Mouse (Mus musculus) gastrocnemius, adult 2 months (tissue): ENCODE results near the gene Fis1. TPM values are rescaled to one million over a fixed set of nuclear protein-coding genes. Genes with fewer than 3 reads are reported as not detected.

ENCODE experiments used
- DNase-seq: peaks from one replicate; pipeline ENCODE4 v3.0.0; 2022
- H3K27ac ChIP-seq: fragments of 200-600 bp; 2 replicates; pipeline ENCODE4 v1.8.1; 2022; ENCODE audit warnings: mild to moderate bottlenecking
- H3K4me3 ChIP-seq: fragments of 200-600 bp; 2 replicates; pipeline ENCODE4 v1.8.1; 2022; ENCODE audit warnings: mild to moderate bottlenecking, moderate library complexity
- CTCF ChIP-seq: fragments of 200-600 bp; IDR thresholded peaks from 2 replicates; pipeline ENCODE4 v1.8.1; 2022; ENCODE audit warnings: antibody characterized with exemption, mild to moderate bottlenecking, moderate library complexity
- intact Hi-C: fragments of 180-260 bp; cut with DNase I; formaldehyde crosslinking; loops from one replicate; pipeline ENCODE4 v1.15.1; 2025
- total RNA-seq, 2 experiments: library from RNA; stranded (reverse); gene quantifications; 2 replicates each; pipeline ENCODE4 v1.2.3; 2021

Fis1 gene
- total RNA-seq, 2 experiments from 2014 or later: 179 to 181 TPM

- intact Hi-C loops: no loop called here
- no peak overlapping the region for H3K27ac ChIP-seq
- DNase-seq: no peak
- TF ChIP-seq CTCF: no peak
- H3K4me3 ChIP-seq: no peak overlapping the region
Observed at GRCm38 (mm10) chr5:136950521-136950920, 2.6 kb upstream of the Fis1 start.

- no peak for TF ChIP-seq CTCF
- no peak for DNase-seq
- Histone ChIP-seq H3K27ac (no peak overlapping the region), H3K4me3 (no peak overlapping the region)
- intact Hi-C loops: no loop called here
Observed at GRCm38 (mm10) chr5:136952153-136952552, 922 bp upstream of the Fis1 start.

GRCm38 (mm10) chr5:136953440-136953951 lies 421 bp downstream of the Fis1 start:
- DNase-seq: peak; percentile 57
- TF ChIP-seq CTCF: no peak
- intact Hi-C loops: no loop called here
- peak overlapping the region; percentile 89 for H3K27ac ChIP-seq
- peak overlapping the region; percentile 82 for H3K4me3 ChIP-seq

DNA sequence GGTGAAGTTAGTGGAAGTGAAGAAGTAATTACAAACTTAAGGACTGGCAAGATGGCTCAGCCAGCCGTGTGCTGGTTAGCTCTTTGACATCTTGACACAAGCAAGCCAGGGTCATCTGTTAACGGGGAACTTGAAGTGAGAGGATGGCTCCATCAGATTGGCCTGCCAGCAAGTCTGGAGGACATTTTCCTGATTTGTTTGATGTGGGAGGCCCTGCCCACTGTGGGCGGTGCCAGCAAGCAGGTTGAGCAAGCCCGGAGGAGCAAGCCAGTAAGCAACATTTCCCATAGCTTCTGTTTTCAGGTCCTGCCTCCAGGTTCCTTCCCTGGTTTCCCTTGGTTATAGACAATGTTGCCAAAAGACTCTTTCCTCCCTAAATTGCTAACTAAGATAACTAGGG lies 2.5 kb downstream of the Fis1 start:
- no peak overlapping the region for H3K27ac ChIP-seq
- no peak overlapping the region for H3K4me3 ChIP-seq
- no peak for TF ChIP-seq CTCF
- DNase-seq: no peak
- intact Hi-C loops: no loop called here

GRCm38 (mm10) chr5:136957250-136957649 lies 4.2 kb downstream of the Fis1 start:
- H3K4me3 ChIP-seq: no peak overlapping the region
- intact Hi-C loops: no loop called here
- no peak for TF ChIP-seq CTCF
- no peak for DNase-seq
- H3K27ac ChIP-seq: no peak overlapping the region

DNA sequence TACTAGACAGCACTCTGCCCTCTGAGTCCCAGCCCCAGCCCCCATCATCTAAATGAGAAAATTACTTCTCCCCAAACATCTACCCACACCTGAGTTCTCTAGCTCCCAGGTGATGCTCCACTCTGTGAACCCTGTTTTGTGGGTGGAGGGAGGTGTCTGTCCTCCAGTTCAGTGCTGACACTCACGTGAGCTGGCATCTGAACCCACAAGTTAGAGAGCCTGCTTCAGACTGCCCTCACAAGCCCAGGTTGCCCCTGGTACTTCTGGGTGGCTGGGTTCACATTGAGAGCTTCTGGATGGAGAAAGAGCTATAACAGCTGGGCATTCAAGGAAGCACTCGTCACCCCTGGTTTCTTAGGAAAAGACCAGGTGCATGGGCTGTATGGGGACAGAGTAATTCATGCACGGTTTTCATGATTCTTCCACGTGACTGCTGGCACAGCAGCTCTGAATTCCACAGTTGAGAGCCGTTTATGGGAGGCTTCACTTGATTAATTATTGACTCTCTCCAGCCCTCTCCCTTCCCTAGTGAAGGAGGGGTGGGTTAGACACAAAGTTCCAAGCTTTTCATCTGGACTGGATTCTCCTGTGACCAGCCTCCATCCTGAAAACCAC lies 6.0 kb downstream of the Fis1 start:
- Histone ChIP-seq H3K27ac (peak overlapping the region; percentile 24; the same call in 1 of the 2 replicates), H3K4me3 (no peak overlapping the region)
- intact Hi-C loops: no loop called here
- DNase-seq: no peak
- TF ChIP-seq CTCF: no peak

- no peak for TF ChIP-seq CTCF
- DNase-seq: peak; percentile 49
- intact Hi-C loops: no loop called here
Observed at GRCm38 (mm10) chr5:136960053-136960452, 7.0 kb downstream of the Fis1 start.

DNA sequence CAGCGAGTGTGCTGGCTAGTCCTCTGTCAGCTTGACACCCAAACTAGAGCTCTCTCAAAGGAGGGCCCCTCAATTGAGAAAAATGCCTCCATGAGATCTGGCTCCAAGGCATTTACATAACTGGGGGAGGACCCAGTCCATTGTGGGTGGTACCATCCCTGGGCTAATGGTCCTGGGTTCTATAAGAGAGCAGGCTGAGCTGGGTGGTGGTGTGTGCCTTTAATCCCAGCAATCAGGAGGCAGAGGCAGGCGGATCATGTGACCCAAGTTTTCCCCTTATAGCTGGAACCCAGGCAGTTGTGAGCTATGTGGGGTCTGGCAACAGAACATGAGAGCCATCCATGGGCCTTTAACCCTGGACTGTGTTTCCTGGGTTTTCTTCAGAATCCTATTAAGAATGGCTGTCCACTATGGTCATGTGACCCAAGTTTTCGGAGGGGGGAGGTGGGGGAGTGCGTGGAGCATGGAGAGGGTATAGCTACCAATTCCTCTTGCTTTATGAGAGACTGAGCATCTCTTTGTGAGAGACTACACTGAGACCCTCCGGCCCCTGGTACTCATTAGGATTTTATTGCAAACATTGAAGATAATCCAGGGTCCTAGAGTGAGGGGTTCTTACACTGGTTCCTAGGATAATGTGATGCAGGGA lies 8.4 kb downstream of the Fis1 start:
- Histone ChIP-seq H3K27ac (peak overlapping the region; percentile 98), H3K4me3 (peak overlapping the region; percentile 95)
- intact Hi-C loops: no loop called here
- no peak for TF ChIP-seq CTCF
- DNase-seq: no peak

More at GRCm38 (mm10) chr5:136960053-136960452, 7.0 kb downstream of the Fis1 start:
- Histone ChIP-seq H3K4me3 (no peak overlapping the region), H3K27ac (peak overlapping the region; percentile 29; the same call in 1 of the 2 replicates)

DNA sequence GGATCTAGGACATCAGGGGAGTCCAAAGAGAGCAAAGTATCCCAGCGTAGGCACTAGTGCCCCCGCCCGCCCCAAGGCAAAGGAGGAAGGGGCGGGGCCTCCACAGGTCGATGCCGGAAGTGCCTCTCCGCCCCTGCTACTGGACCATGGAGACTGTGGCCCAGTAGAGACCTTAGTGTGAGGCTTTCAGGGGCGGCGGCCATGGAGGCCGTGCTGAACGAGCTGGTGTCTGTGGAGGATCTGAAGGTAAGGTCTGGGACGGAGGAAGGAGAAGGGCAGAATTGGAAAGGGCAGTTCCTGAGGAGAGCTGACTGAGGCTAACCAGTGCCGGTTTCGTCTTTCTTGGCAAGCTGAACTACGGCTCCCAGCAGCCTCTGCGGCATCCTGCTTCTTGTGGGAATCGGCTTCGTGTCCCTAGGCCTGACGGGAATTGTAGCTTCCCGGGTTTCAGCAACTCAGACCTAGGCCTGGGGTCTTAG lies 8.9 kb downstream of the Fis1 start:
- Histone ChIP-seq H3K27ac (peak overlapping the region; percentile 98), H3K4me3 (peak overlapping the region; percentile 95)
- peak; percentile 93 for DNase-seq
- TF ChIP-seq CTCF: no peak
- intact Hi-C loops: no loop called here

DNA sequence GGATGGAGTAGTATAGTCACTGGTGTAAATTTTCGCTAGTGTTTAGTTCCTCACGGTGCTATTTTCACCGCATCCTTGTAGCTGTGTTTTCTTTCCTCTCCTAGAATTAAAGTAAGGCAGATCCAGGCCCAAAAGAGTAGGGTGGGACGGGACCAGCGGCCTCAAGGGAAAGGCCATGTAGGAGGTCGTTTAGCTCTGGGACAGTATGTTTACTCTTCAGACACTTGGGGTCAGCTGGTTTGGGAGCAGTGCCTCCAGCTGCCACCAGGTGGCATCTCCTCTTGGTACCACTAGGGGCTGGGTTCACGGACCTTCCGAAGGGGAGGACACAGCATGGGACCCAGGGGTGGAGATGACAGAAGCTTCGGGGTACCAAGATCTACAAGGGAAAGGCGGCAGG lies 9.4 kb downstream of the Fis1 start:
- H3K4me3 ChIP-seq: peak overlapping the region; percentile 95
- no peak; the same call in 1 of the 2 replicates for TF ChIP-seq CTCF
- intact Hi-C loops: no loop called here
- peak; percentile 89 for DNase-seq
- H3K27ac ChIP-seq: peak overlapping the region; percentile 98

DNA sequence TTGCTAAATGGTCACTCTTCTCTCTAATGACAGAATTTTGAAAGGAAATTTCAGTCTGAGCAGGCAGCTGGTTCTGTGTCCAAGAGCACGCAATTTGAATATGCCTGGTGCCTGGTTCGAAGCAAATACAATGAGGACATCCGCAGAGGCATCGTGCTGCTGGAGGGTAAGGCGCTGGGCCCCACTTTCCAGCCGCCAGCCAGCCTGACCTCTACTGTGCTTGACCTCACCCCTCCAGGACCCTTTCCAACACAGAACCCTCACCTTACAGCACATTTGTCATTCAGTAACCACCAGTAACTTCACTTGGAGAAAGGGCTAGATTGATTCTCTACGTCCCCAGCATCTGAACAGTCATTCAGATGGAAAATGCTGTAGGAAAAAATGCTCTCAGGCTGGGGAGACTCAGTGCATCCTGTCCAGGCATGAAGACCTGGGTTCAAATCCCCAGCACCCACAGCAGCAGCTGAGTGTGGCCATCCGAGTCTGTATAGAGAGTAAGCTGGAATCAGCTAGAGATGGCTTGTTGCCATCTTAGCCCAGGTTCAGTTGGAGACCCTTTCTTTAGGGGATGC lies 10.0 kb downstream of the Fis1 start:
- DNase-seq: peak; percentile 32
- Histone ChIP-seq H3K4me3 (peak overlapping the region; percentile 95), H3K27ac (peak overlapping the region; percentile 98)
- TF ChIP-seq CTCF: no peak
- intact Hi-C loops: no loop called here

- intact Hi-C loops: no loop called here
- H3K27ac ChIP-seq: peak overlapping the region; percentile 86
- DNase-seq: no peak
- no peak overlapping the region for H3K4me3 ChIP-seq
- TF ChIP-seq CTCF: no peak
Observed at GRCm38 (mm10) chr5:136965210-136965609, 12.1 kb downstream of the Fis1 start.

- DNase-seq: no peak
- Histone ChIP-seq H3K4me3 (peak overlapping the region; percentile 36), H3K27ac (peak overlapping the region; percentile 86)
- TF ChIP-seq CTCF: no peak
- intact Hi-C loops: no loop called here
Observed at GRCm38 (mm10) chr5:136965686-136966085, 12.6 kb downstream of the Fis1 start.
